Mouse (Mus musculus) forebrain, embryonic 15.5 days (tissue): ENCODE results near the gene Fgfr2. TPM values are rescaled to one million over a fixed set of nuclear protein-coding genes. Genes with fewer than 3 reads are reported as not detected.

Experiments
- ATAC-seq: fragments of 200-750 bp; cut with Nextera tagmentation; replicated peaks from 2 replicates; pipeline ENCODE4 v1.8.0; 2017; ENCODE audit warnings: mild to moderate bottlenecking, moderate TSS enrichment, moderate library complexity
- H3K27ac ChIP-seq: fragments of 300-500 bp; sonication (generic); replicated peaks from 2 replicates; pipeline ENCODE4 v1.5.1; 2015; ENCODE audit warnings: mild to moderate bottlenecking, inconsistent platforms
- H3K27me3 ChIP-seq: fragments of 300-500 bp; sonication (generic); 2 replicates; pipeline ENCODE4 v1.6.1; 2015; ENCODE audit warnings: inconsistent platforms
- H3K36me3 ChIP-seq: fragments of 300-500 bp; sonication (generic); 2 replicates; pipeline ENCODE4 v1.6.1; 2015; ENCODE audit warnings: mild to moderate bottlenecking, inconsistent platforms
- H3K4me1 ChIP-seq: fragments of 300-500 bp; sonication (generic); 2 replicates; pipeline ENCODE4 v1.6.1; 2015; ENCODE audit warnings: inconsistent platforms
- H3K4me2 ChIP-seq: fragments of 300-500 bp; sonication (generic); replicated peaks from 2 replicates; pipeline ENCODE4 v1.6.1; 2015; ENCODE audit warnings: mild to moderate bottlenecking, inconsistent platforms
- H3K4me3 ChIP-seq: fragments of 300-500 bp; sonication (generic); 2 replicates; pipeline ENCODE4 v1.5.1; 2015; ENCODE audit warnings: mild to moderate bottlenecking, inconsistent platforms
- H3K9ac ChIP-seq: fragments of 300-500 bp; sonication (generic); replicated peaks from 2 replicates; pipeline ENCODE4 v1.6.1; 2015; ENCODE audit warnings: mild to moderate bottlenecking, inconsistent platforms
- H3K9me3 ChIP-seq: fragments of 300-500 bp; sonication (generic); 2 replicates; pipeline ENCODE4 v1.6.1; 2016; ENCODE audit warnings: inconsistent platforms
- WGBS: fragments of 180-500 bp; shearing (Covaris S2); methylation state at CpG from one replicate; pipeline ENCODE4 v1.1.7; 2015; ENCODE audit warnings: mixed read lengths; 5-methylcytosine and 5-hydroxymethylcytosine counted together
- polyA plus RNA-seq: library from polyadenylated mRNA; unstranded; fragments of >200 nt; fragmentation: Nextera tagmentation; extraction: Ambion mirVana; gene quantifications from 2 replicates; pipeline ENCODE4 v1.2.1, GENCODE M21; 2015

Fgfr2 gene
- polyA plus RNA-seq, 1 experiment from 2014 or later, result 48.1 TPM

DNA sequence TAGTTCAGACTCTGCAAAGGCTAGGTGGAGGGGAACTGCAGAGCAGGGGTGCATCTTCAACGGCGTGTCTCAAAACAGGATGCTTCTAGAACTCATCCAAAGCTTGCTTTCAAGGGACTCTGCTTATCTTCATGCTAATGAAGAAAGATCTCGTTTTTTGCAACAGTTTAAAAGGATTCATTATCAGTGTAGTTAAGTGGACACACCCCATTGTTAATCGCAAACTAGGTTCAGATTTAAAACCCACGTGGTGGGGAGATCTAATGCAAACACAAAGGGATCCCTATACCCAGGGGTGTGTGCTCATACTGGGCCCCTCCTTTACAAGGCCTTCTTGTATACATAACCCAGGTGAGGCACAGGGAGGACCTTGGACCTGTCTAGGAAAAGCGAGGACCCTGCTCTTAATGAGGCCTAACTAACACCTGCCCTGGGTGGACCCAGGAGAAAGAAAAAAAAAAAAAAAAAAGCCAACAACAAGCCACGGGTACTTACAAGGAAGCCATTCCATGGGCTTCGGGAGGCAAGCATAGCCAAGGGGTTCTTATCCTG, 93.6 kb downstream of the Fgfr2 start:
- Histone ChIP-seq H3K9ac (no peak overlapping the region), H3K4me2 (no peak overlapping the region), H3K4me3 (no peak overlapping the region), H3K27ac (no peak overlapping the region), H3K4me1 (peaks cover 30% of the 10 kb centered on the region), H3K27me3 (no peaks in the 10 kb centered on the region), H3K9me3 (no peaks in the 10 kb centered on the region), H3K36me3 (no peaks in the 10 kb centered on the region)
- 71% methylated on average over 8 of the region's 8 CpGs for WGBS
- ATAC-seq, result no peak

DNA sequence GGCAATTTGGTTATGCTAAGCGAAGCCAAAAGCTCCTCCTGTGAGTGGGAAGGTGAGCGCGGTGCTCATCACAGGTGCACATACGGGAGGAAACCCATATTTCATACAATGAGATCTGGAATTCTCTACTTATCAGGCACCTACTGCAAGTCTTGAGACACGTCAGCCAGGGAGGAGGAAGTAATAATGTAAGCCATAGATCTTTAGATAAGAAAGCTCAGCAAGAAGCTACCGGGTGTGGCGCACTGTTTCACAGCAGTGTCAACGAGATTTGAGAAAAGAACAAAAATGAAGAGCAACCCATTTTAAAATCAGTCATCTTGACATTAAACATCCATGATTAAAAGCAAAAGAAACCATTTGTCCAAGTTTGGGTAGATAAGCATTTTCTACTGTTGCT, 94.1 kb downstream of the Fgfr2 start:
- Histone ChIP-seq H3K9ac (no peak overlapping the region), H3K4me1 (peaks cover 29% of the 10 kb centered on the region), H3K4me3 (no peak overlapping the region), H3K9me3 (no peaks in the 10 kb centered on the region), H3K36me3 (no peaks in the 10 kb centered on the region), H3K27me3 (no peaks in the 10 kb centered on the region), H3K27ac (no peak overlapping the region), H3K4me2 (no peak overlapping the region)
- WGBS, result 92% methylated on average over 8 of the region's 8 CpGs
- ATAC-seq, result no peak

DNA sequence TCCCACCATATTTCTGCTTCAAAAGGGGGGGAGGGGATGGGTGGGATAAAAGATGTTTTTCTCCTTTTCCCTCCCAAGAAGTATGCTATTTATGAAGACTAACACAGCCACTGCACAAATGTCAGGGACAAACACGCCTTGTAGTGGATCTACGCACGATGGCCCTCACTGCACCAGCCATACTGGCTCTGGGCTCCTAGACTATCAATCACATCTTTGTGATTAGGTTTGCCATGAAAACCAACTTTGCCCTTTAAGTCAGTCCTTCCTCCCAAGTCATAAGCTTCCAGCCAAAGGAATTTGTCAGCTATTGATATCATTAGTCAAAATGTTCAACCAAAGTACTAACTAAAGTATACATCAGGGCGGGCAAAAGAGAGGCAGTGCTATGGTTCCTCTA, 95.2 kb downstream of the Fgfr2 start:
- Histone ChIP-seq H3K4me1 (peaks cover 18% of the 10 kb centered on the region), H3K27me3 (no peaks in the 10 kb centered on the region)

DNA sequence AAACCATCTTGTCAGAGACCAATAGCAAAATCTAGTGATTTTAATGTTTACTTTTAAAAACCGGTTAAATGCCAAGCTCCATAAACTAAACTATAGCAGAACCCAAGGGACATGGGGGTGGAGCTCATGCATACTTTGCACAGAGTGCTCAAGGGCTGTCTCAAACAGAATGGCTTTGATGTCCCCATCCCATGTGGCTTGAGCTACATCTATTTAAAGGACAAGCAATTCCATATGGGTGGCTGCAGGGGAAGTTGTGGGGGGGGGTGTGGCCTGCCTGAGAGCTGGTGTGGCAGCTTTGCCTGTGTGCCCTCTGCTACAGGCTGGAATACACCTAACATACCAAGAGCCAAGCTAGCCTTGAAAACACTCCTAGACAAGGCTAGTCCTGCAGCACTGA, 98.5 kb downstream of the Fgfr2 start:
- ATAC-seq, result no peak

More for the DNA sequence above, 95.2 kb downstream of the Fgfr2 start:
- no peak overlapping the region for H3K4me2 ChIP-seq
- no peak overlapping the region for H3K9ac ChIP-seq
- H3K36me3 ChIP-seq, result no peaks in the 10 kb centered on the region
- H3K27ac ChIP-seq, result no peak overlapping the region
- no peak for ATAC-seq
- WGBS, result 96% methylated on average over 4 of the region's 4 CpGs
- H3K9me3 ChIP-seq, result no peaks in the 10 kb centered on the region
- H3K4me3 ChIP-seq, result no peak overlapping the region

DNA sequence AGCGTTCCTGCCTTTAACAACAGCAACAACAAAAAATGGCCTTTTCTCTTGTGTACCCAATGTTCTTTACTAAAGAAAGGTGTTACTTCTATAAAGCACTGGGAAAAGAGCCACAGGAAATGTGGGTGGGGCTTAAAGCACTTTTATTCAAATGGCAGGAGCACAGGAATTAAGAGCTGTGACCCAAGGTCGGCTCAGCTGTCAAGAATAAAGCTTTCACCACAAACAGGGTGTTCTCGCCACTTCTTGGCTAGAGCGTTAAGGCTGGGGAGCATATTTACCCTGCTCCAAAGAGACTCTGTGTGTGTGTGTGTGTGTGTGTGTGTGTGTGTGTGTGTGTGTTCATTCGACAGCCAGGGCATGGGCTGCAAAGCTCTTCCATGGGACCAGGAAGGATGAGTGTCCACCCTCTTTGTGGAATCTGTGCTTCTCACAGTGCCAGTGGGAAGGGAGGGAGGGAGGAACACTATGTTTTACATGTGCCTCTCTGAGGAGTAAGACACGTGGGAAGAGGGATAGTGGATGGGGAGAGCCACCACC, 103.6 kb downstream of the Fgfr2 start:
- Histone ChIP-seq H3K4me1 (peaks cover 60% of the 10 kb centered on the region), H3K27ac (no peak overlapping the region), H3K4me2 (no peak overlapping the region), H3K9me3 (no peaks in the 10 kb centered on the region), H3K4me3 (no peak overlapping the region), H3K27me3 (no peaks in the 10 kb centered on the region), H3K36me3 (no peaks in the 10 kb centered on the region), H3K9ac (no peak overlapping the region)
- ATAC-seq, result peak; percentile 39; the same call in 1 of the 2 replicates
- 16% methylated on average over 6 of the region's 6 CpGs for WGBS

More for the DNA sequence above, 98.5 kb downstream of the Fgfr2 start:
- Histone ChIP-seq H3K27ac (no peak overlapping the region), H3K9ac (no peak overlapping the region), H3K4me3 (no peak overlapping the region), H3K9me3 (no peaks in the 10 kb centered on the region), H3K36me3 (no peaks in the 10 kb centered on the region), H3K27me3 (no peaks in the 10 kb centered on the region), H3K4me1 (peaks cover 41% of the 10 kb centered on the region), H3K4me2 (no peak overlapping the region)
- 84% methylated on average over 1 of the region's 1 CpGs for WGBS

DNA sequence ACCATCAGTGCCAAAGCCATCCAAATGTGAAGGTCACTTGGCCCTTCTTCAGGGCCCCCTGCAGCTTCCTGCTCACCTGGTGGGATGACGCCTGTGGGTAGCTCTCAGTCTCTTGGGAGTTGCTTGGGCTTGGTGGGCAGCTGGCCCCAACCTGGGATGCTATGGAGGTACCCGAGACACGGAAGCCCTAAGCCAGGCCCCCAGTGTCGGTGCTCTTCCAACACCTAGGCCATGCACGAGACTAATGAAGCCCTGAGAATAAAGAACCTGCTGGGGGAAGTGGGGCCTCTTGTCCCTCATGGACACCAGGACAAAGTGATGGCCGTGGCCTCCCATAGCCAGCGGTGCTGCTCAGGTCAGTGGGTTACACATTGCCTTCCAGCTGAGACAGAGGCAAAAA, 104.2 kb downstream of the Fgfr2 start:
- no peak overlapping the region for H3K27ac ChIP-seq
- no peak overlapping the region for H3K4me2 ChIP-seq
- ATAC-seq, result no peak
- 64% methylated on average over 7 of the region's 7 CpGs for WGBS
- H3K9ac ChIP-seq, result no peak overlapping the region
- H3K4me3 ChIP-seq, result no peak overlapping the region
- H3K4me1 ChIP-seq, result peaks cover 65% of the 10 kb centered on the region
- H3K27me3 ChIP-seq, result no peaks in the 10 kb centered on the region
- no peaks in the 10 kb centered on the region for H3K9me3 ChIP-seq
- no peaks in the 10 kb centered on the region for H3K36me3 ChIP-seq

DNA sequence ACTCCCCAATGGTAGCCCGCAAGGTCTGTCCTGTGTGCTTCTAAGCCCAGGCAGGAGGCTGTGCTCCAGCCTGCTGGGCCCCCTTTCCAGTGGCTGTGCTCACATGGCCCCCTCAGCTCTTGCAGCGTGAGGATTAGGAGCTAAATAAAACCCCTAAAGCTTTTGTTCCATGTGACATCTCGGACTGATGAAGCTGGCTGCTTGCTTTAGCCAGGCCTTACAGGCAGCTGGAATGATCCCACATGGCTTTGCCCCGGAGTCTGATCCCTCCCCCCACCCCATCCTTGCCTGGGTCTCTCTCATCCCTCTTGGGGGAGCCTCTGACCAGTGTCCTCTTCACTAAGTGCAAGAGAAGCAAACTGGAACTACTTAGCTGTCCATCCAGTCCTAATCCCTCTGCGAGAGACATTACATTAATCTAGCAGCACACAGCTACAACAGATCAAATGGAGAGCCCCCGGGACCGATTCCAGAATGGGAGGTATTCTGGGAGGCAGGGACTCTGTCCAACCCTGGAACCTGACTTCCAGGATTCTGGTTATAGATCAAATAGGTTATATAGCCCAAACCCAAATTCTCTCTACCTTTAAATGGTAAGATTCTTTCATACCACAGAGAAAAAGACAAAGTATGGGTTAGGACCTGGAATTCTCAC, 107.6 kb downstream of the Fgfr2 start:
- H3K4me2 ChIP-seq, result no peak overlapping the region
- H3K27ac ChIP-seq, result peak overlapping the region; percentile 55
- no peaks in the 10 kb centered on the region for H3K9me3 ChIP-seq
- peaks cover 81% of the 10 kb centered on the region for H3K4me1 ChIP-seq
- H3K9ac ChIP-seq, result no peak overlapping the region; the same call in 1 of the 2 replicates
- WGBS, result 8% methylated on average over 7 of the region's 7 CpGs
- H3K4me3 ChIP-seq, result no peak overlapping the region
- H3K27me3 ChIP-seq, result no peaks in the 10 kb centered on the region
- no peaks in the 10 kb centered on the region for H3K36me3 ChIP-seq
- ATAC-seq, result no peak

DNA sequence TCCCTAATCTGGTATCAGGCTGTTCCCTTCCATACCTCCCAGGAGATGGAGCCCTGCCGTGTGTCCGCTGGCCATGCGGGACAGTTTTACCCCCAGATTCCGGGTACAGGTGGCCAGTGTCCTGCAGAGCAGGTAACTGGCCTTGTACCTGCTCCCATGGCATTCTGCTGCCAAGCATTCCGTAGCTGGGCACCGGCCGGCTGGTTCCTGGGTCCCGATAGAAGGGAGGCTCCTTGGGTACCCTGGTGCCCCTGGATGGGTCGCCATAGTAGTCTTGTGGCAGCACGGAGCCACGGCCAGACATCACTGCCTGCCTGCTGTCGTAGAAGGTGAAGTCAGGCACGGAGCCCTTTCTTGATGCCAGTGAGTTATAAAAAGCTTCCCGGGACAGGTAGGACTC, 108.5 kb downstream of the Fgfr2 start:
- H3K4me3 ChIP-seq, result no peak overlapping the region
- H3K36me3 ChIP-seq, result no peaks in the 10 kb centered on the region
- H3K4me1 ChIP-seq, result peaks cover 79% of the 10 kb centered on the region
- H3K9ac ChIP-seq, result no peak overlapping the region
- no peak overlapping the region for H3K4me2 ChIP-seq
- WGBS, result 91% methylated on average over 14 of the region's 14 CpGs
- no peak for ATAC-seq
- H3K27ac ChIP-seq, result peak overlapping the region; percentile 55
- H3K9me3 ChIP-seq, result no peaks in the 10 kb centered on the region
- no peaks in the 10 kb centered on the region for H3K27me3 ChIP-seq

DNA sequence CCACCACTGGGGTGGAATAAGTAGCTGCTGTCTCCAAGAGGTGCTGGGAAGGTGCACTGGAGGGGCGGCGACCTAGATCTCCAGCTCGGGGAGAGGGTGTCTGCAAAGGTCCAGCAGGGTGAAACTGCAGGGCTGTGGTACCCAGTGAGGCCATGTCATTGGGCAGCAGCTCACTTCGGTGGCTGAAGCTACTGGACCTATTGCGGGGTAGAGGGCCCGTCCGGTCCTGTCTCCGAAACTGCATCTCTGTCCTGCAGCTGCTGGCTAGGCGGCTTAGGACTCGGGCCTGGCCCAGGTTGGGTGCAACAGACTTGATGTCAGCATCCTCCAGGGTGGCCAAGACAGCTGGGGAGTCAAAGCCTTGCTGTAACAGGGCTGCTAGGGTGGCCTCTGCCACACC, 109.2 kb downstream of the Fgfr2 start:
- WGBS, result 92% methylated on average over 10 of the region's 10 CpGs
- H3K9me3 ChIP-seq, result no peaks in the 10 kb centered on the region
- H3K4me3 ChIP-seq, result no peak overlapping the region
- H3K36me3 ChIP-seq, result no peaks in the 10 kb centered on the region
- H3K4me2 ChIP-seq, result no peak overlapping the region
- peaks cover 72% of the 10 kb centered on the region for H3K4me1 ChIP-seq
- H3K27ac ChIP-seq, result no peak overlapping the region
- no peaks in the 10 kb centered on the region for H3K27me3 ChIP-seq
- no peak overlapping the region for H3K9ac ChIP-seq
- ATAC-seq, result no peak

DNA sequence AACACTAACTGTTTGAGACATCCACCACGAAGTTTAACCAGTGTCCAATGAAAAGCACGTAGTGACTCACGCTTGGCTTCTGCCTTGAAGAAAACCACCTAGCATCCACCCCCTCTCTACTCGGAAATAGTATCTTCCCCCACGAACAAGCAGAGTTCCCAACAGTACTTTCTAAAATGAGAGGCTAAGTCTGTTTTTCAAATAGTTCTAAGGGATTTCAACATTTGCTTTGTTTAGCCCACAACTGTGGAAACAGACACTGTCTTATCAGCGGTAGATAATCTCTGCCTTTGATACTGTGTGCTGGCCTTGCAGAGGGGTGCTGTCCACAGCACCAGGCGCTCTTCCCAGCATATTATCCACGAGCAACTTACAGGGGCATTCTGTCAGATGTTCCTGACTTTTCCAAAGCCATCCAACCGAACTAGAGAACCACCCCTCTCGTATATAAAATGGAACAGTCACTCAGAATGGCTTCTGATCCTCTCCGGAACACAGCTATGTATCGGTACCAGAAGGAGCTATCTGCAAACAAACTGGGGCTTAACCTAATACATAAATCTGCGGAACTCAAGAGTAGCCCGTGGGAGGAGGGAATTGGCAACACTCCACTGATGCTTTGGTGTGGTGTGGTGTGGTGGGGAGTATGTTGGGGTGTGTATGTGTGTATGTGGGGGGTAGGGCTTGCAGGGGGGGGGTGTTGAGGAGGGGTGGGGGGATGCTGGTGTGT, 110.3 kb downstream of the Fgfr2 start:
- no peaks in the 10 kb centered on the region for H3K9me3 ChIP-seq
- H3K4me1 ChIP-seq, result peaks cover 70% of the 10 kb centered on the region
- no peaks in the 10 kb centered on the region for H3K36me3 ChIP-seq
- peak overlapping the region; percentile 41 for H3K27ac ChIP-seq
- no peak for ATAC-seq
- H3K9ac ChIP-seq, result no peak overlapping the region
- H3K4me2 ChIP-seq, result no peak overlapping the region
- no peak overlapping the region for H3K4me3 ChIP-seq
- H3K27me3 ChIP-seq, result no peaks in the 10 kb centered on the region
- 60% methylated on average over 14 of the region's 14 CpGs for WGBS

DNA sequence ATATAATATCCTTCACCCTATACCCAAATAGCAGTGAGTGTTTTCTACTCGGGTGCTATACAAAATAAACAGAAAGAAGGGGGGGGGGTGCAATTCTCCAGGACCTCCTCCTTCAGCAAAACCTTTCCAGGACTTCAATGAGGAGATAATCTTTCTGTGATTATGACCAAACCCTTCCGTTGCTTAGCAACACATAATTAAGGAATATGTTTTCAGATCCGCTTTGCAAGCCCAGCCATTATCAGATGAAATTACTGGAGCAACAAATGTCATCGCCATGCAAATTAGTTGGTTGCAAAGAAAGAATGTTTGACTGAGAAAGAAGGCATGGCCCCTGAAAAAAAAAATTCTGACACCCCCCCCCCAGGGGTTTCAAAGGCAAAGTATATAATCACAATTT, 111.5 kb downstream of the Fgfr2 start:
- no peak overlapping the region for H3K4me3 ChIP-seq
- H3K27ac ChIP-seq, result peak overlapping the region; percentile 83
- WGBS, result 15% methylated on average over 4 of the region's 4 CpGs
- no peaks in the 10 kb centered on the region for H3K27me3 ChIP-seq
- no peak overlapping the region for H3K9ac ChIP-seq
- peak; percentile 18; the same call in 1 of the 2 replicates for ATAC-seq
- H3K36me3 ChIP-seq, result no peaks in the 10 kb centered on the region
- H3K9me3 ChIP-seq, result no peaks in the 10 kb centered on the region
- H3K4me1 ChIP-seq, result peaks cover 76% of the 10 kb centered on the region
- peak overlapping the region; percentile 21 for H3K4me2 ChIP-seq

DNA sequence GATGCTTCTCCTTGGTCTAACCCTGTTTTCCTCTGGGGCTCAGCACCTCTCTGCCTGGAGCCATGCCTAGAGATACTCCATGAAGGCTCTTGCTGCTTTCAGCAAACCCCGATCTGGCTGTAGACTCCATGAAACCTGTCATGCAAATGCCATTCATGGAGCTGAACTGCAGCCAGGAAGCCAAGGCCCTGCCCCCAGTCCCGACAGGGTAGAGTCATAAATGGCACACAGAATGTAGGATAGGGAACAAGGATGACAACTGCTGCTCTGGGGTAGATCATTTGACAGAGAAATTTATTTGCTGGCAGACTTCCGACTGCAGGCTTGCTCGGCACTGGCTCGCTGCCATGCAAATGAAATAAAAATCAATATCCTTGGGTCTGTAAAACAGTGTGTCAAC, 112.0 kb downstream of the Fgfr2 start:
- peak; percentile 74 for ATAC-seq
- Histone ChIP-seq H3K4me1 (peaks cover 73% of the 10 kb centered on the region), H3K4me3 (no peak overlapping the region)

More for the DNA sequence above, 112.0 kb downstream of the Fgfr2 start:
- H3K4me2 ChIP-seq, result peak overlapping the region; percentile 21
- no peaks in the 10 kb centered on the region for H3K27me3 ChIP-seq
- 10% methylated on average over 5 of the region's 5 CpGs for WGBS
- H3K27ac ChIP-seq, result peak overlapping the region; percentile 83
- no peaks in the 10 kb centered on the region for H3K36me3 ChIP-seq
- no peaks in the 10 kb centered on the region for H3K9me3 ChIP-seq
- H3K9ac ChIP-seq, result no peak overlapping the region
